ENCODE assay signal across 25 mouse cellular contexts in genomic region chr7:30688325-30688724, GRCm38 (mm10). TPM values are rescaled to one million over a fixed set of nuclear protein-coding genes. Genes with fewer than 3 reads are reported as not detected.
A peak's percentile ranks its signal among the peaks of the same experiment; 100 is the strongest.
DNase-seq lines count a peak whose midpoint lies in the region; ATAC-seq and TF ChIP-seq lines count a peak whose summit lies in the region.
"Had no signal": no experiment of that assay in that cellular context is flagged by ENCODE, and none has a peak within 500 bp of the region (broad histone marks: within the 10 kb centered on the region; RNA-seq: fewer than 3 reads in every experiment).

No protein-coding gene starts in this region.

- peak; percentile 5 for DNase-seq in hindbrain, embryonic 11.5 days (ENCODE audit: low spot score)
- DNase-seq in lung, embryonic 14.5 days, result peak; percentile 18
- DNase-seq in lung, postnatal 4 days, result no peak
- peak; percentile 6 for DNase-seq in right cerebral cortex, postnatal 25 days
- no peak for DNase-seq in right cerebral cortex, postnatal 14 days
- no peak for DNase-seq in cerebellum, postnatal 36 days
- DNase-seq: adrenal gland, postnatal 25 days; cerebellum, adult 9-11 months; gastrocnemius, adult 2 months; kidney, adult 18-20 months; lung, postnatal 10 days had no signal

- no peak for ATAC-seq in hindbrain, embryonic 11.5 days (ENCODE audit: low FRiP score)
- ATAC-seq in hindbrain, embryonic 13.5 days (ENCODE audit: low FRiP score), result no peak
- no peak for ATAC-seq in lung, embryonic 14.5 days (ENCODE audit: insufficient read depth)
- ATAC-seq: CD4-positive, CD25-positive, alpha-beta regulatory T cell, adult 4 months; hindbrain, postnatal 0 days; liver, embryonic 12.5 days; midbrain, embryonic 13.5 days had no signal

- no peak overlapping the region for H3K9ac ChIP-seq in hindbrain, embryonic 11.5 days (ENCODE audit: low read depth, low read length)
- H3K9ac ChIP-seq in hindbrain, embryonic 13.5 days, result no peak overlapping the region
- H3K9ac ChIP-seq in lung, embryonic 14.5 days, result no peak overlapping the region
- H3K9ac ChIP-seq: limb, embryonic 12.5 days; liver, embryonic 12.5 days; midbrain, embryonic 13.5 days had no signal

- no peak overlapping the region for H3K4me2 ChIP-seq in hindbrain, embryonic 11.5 days (replicated peaks; ENCODE audit: low read depth, low read length)
- no peak overlapping the region for H3K4me2 ChIP-seq in hindbrain, embryonic 13.5 days
- no peak overlapping the region for H3K4me2 ChIP-seq in lung, embryonic 14.5 days
- H3K4me2 ChIP-seq: limb, embryonic 12.5 days; liver, embryonic 12.5 days; midbrain, embryonic 13.5 days had no signal

- no peaks in the 10 kb centered on the region for H3K36me3 ChIP-seq in hindbrain, embryonic 11.5 days (ENCODE audit: control insufficient read depth, insufficient read depth, low read length)
- H3K36me3 ChIP-seq in hindbrain, embryonic 13.5 days, result no peaks in the 10 kb centered on the region
- no peaks in the 10 kb centered on the region for H3K36me3 ChIP-seq in lung, embryonic 14.5 days (ENCODE audit: insufficient read depth)
- H3K36me3 ChIP-seq: forebrain, embryonic 10.5 days; limb, embryonic 12.5 days; liver, embryonic 12.5 days; midbrain, embryonic 13.5 days had no signal

- no peak overlapping the region for H3K27ac ChIP-seq in hindbrain, embryonic 11.5 days (ENCODE audit: low read depth, low read length)
- H3K27ac ChIP-seq in hindbrain, embryonic 13.5 days, result no peak overlapping the region
- H3K27ac ChIP-seq in lung, embryonic 14.5 days (ENCODE audit: low read depth), result no peak overlapping the region
- H3K27ac ChIP-seq: forebrain, embryonic 10.5 days; gastrocnemius, adult 2 months; hindbrain, postnatal 0 days; layer of hippocampus, adult 2 months; limb, embryonic 12.5 days; liver, embryonic 12.5 days; midbrain, embryonic 13.5 days had no signal

- H3K4me3 ChIP-seq in hindbrain, embryonic 11.5 days (ENCODE audit: low read depth, low read length), result no peak overlapping the region
- no peak overlapping the region for H3K4me3 ChIP-seq in hindbrain, embryonic 13.5 days
- no peak overlapping the region for H3K4me3 ChIP-seq in lung, embryonic 14.5 days (ENCODE audit: low read depth, low read length)
- H3K4me3 ChIP-seq: forebrain, embryonic 10.5 days; gastrocnemius, adult 2 months; layer of hippocampus, adult 2 months; limb, embryonic 12.5 days; liver, embryonic 12.5 days; megakaryocyte, embryonic 14.5 days; midbrain, embryonic 13.5 days had no signal

- WGBS in hindbrain, embryonic 11.5 days, result 76% methylated on average over 6 of the region's 6 CpGs
- 71% methylated on average over 6 of the region's 6 CpGs for WGBS in hindbrain, embryonic 13.5 days
- 63% methylated on average over 6 of the region's 6 CpGs for WGBS in lung, embryonic 14.5 days

- H3K4me1 ChIP-seq in hindbrain, embryonic 11.5 days (replicated peaks; ENCODE audit: control insufficient read depth, insufficient read depth, low read length), result no peaks in the 10 kb centered on the region
- no peaks in the 10 kb centered on the region for H3K4me1 ChIP-seq in hindbrain, embryonic 13.5 days (replicated peaks)
- H3K4me1 ChIP-seq in lung, embryonic 14.5 days (ENCODE audit: insufficient read depth), result no peaks in the 10 kb centered on the region
- H3K4me1 ChIP-seq: forebrain, embryonic 10.5 days; limb, embryonic 12.5 days; liver, embryonic 12.5 days; midbrain, embryonic 13.5 days had no signal

- peaks cover 9% of the 10 kb centered on the region; the same call in 1 of the 2 replicates for H3K27me3 ChIP-seq in hindbrain, embryonic 11.5 days (ENCODE audit: control insufficient read depth, insufficient read depth, low read length)
- H3K27me3 ChIP-seq in hindbrain, embryonic 13.5 days, result peaks cover 26% of the 10 kb centered on the region
- H3K27me3 ChIP-seq in lung, embryonic 14.5 days (ENCODE audit: insufficient read depth, low read length), result 0 out of 2 replicates have a peak, but pooled peaks cover 5% of the 10 kb centered on the region
- H3K27me3 ChIP-seq: megakaryocyte, embryonic 14.5 days had no signal

- no peak for TF ChIP-seq CTCF in lung, embryonic 14.5 days (IDR thresholded peaks at IDR 0.05; ENCODE audit: low read depth)

- H3K9me3 ChIP-seq in hindbrain, embryonic 11.5 days (ENCODE audit: control insufficient read depth, low read length), result no peaks in the 10 kb centered on the region
- no peaks in the 10 kb centered on the region for H3K9me3 ChIP-seq in hindbrain, embryonic 13.5 days
- no peaks in the 10 kb centered on the region for H3K9me3 ChIP-seq in lung, embryonic 14.5 days (ENCODE audit: low read depth, low read length)
- H3K9me3 ChIP-seq: forebrain, embryonic 10.5 days; limb, embryonic 12.5 days; liver, embryonic 12.5 days; megakaryocyte, embryonic 14.5 days; midbrain, embryonic 13.5 days had no signal

RNA-seq across cellular contexts. Expression of gene 2200002J24Rik, which starts 10.4 kb away (rescaled TPM):
- polyA plus RNA-seq in hindbrain, embryonic 11.5 days (2014; fragmentation: Nextera tagmentation; extraction: Ambion mirVana), result not detected in 2 replicates
- polyA plus RNA-seq in hindbrain, embryonic 13.5 days (2015; fragmentation: Nextera tagmentation; extraction: Ambion mirVana), result not detected in 2 replicates
- polyA plus RNA-seq in lung, embryonic 14.5 days (2014; fragmentation: Nextera tagmentation; extraction: Ambion mirVana), result 0.34 and 0.46 TPM in 2 replicates
- polyA plus RNA-seq: CD4-positive, CD25-positive, alpha-beta regulatory T cell, adult 4 months; cortical plate, adult 2 months; embryonic facial prominence, embryonic 11.5 days; forebrain, embryonic 10.5 days; limb, embryonic 12.5 days; midbrain, embryonic 13.5 days; urinary bladder, adult 2 months had no signal

RNA-seq across cellular contexts. Expression of gene Pmis2, which starts 16.9 kb away (rescaled TPM):
- polyA plus RNA-seq in hindbrain, embryonic 11.5 days (2014; fragmentation: Nextera tagmentation; extraction: Ambion mirVana), result not detected in 2 replicates
- not detected in 2 replicates for polyA plus RNA-seq in hindbrain, embryonic 13.5 days (2015; fragmentation: Nextera tagmentation; extraction: Ambion mirVana)
- not detected in 2 replicates for polyA plus RNA-seq in lung, embryonic 14.5 days (2014; fragmentation: Nextera tagmentation; extraction: Ambion mirVana)
- polyA plus RNA-seq: CD4-positive, CD25-positive, alpha-beta regulatory T cell, adult 4 months; cortical plate, adult 2 months; embryonic facial prominence, embryonic 11.5 days; forebrain, embryonic 10.5 days; heart, postnatal 0 days; hindbrain, postnatal 0 days; limb, embryonic 12.5 days; liver, embryonic 12.5 days; midbrain, embryonic 13.5 days; thymus, postnatal 0 days; urinary bladder, adult 2 months had no signal

RNA-seq across cellular contexts. Expression of gene Haus5, which starts 23.5 kb away (rescaled TPM):
- 40.3 and 41.8 TPM in 2 replicates for polyA plus RNA-seq in hindbrain, embryonic 11.5 days (2014; fragmentation: Nextera tagmentation; extraction: Ambion mirVana)
- polyA plus RNA-seq in hindbrain, embryonic 13.5 days (2015; fragmentation: Nextera tagmentation; extraction: Ambion mirVana), result 23.2 and 27.1 TPM in 2 replicates
- 63.5 TPM in 2 replicates for polyA plus RNA-seq in lung, embryonic 14.5 days (2014; fragmentation: Nextera tagmentation; extraction: Ambion mirVana)

RNA-seq across cellular contexts. Expression of gene Atp4a, which starts 23.7 kb away (rescaled TPM):
- polyA plus RNA-seq in hindbrain, embryonic 11.5 days (2014; fragmentation: Nextera tagmentation; extraction: Ambion mirVana), result 0.65 and 1.4 TPM in 2 replicates
- polyA plus RNA-seq in hindbrain, embryonic 13.5 days (2015; fragmentation: Nextera tagmentation; extraction: Ambion mirVana), result 1.2 and 1.6 TPM in 2 replicates
- polyA plus RNA-seq in lung, embryonic 14.5 days (2014; fragmentation: Nextera tagmentation; extraction: Ambion mirVana), result 0.23 and 0.42 TPM in 2 replicates
- polyA plus RNA-seq: CD4-positive, CD25-positive, alpha-beta regulatory T cell, adult 4 months; embryonic facial prominence, embryonic 11.5 days; urinary bladder, adult 2 months had no signal

RNA-seq across cellular contexts. Expression of gene Rbm42, which starts 38.2 kb away (rescaled TPM):
- 119 and 123 TPM in 2 replicates for polyA plus RNA-seq in hindbrain, embryonic 11.5 days (2014; fragmentation: Nextera tagmentation; extraction: Ambion mirVana)
- 137 and 140 TPM in 2 replicates for polyA plus RNA-seq in hindbrain, embryonic 13.5 days (2015; fragmentation: Nextera tagmentation; extraction: Ambion mirVana)
- 115 and 117 TPM in 2 replicates for polyA plus RNA-seq in lung, embryonic 14.5 days (2014; fragmentation: Nextera tagmentation; extraction: Ambion mirVana)

Comparison
In these comparisons a context has a peak if more than half of its experiments do, and no peak if none do; other contexts are left out.
1. DNase-seq: peak in hindbrain, embryonic 11.5 days (single experiment), lung, embryonic 14.5 days (single experiment) and right cerebral cortex, postnatal 25 days (single experiment); none in lung, postnatal 4 days (0 of 2), right cerebral cortex, postnatal 14 days (single experiment) and cerebellum, postnatal 36 days (0 of 2).